Mouse (Mus musculus): ENCODE measurements around the gene Prkag2.

Prkag2 gene

GRCm38 (mm10) chr5:25100516-25101125 lies at the start of gene Prkag2:
TSS of gene Prkag2 (minus strand) at chr5:25100642.
- under 1% methylated on average over 48 of the region's 50 CpGs for WGBS

- 62% methylated on average over 2 of the region's 2 CpGs for WGBS
Measured at GRCm38 (mm10) chr5:25149331-25149965, 49.0 kb upstream of the Prkag2 start.

- whole genome bisulfite sequencing: 91% methylated on average over 7 of the region's 7 CpGs
Measured at GRCm38 (mm10) chr5:25146705-25147104, 46.3 kb upstream of the Prkag2 start.

GRCm38 (mm10) chr5:25127865-25128264 lies 27.4 kb upstream of the Prkag2 start:
- 93% methylated on average over 4 of the region's 4 CpGs for WGBS

- 86% methylated on average over 3 of the region's 3 CpGs for WGBS
Measured at GRCm38 (mm10) chr5:25125884-25126560, 25.6 kb upstream of the Prkag2 start.

- 97% methylated on average over 1 of the region's 1 CpGs for WGBS
Measured at GRCm38 (mm10) chr5:25122534-25122933, 22.1 kb upstream of the Prkag2 start.

GRCm38 (mm10) chr5:25119148-25119547 lies 18.7 kb upstream of the Prkag2 start:
- 56% methylated on average over 5 of the region's 5 CpGs for WGBS

- WGBS: 33% methylated on average over 5 of the region's 5 CpGs
Measured at GRCm38 (mm10) chr5:25115997-25116396, 15.6 kb upstream of the Prkag2 start.

GRCm38 (mm10) chr5:25115216-25115615 lies 14.8 kb upstream of the Prkag2 start:
- WGBS: 88% methylated on average over 5 of the region's 5 CpGs

GRCm38 (mm10) chr5:25110314-25110713 lies 9.9 kb upstream of the Prkag2 start:
- WGBS: 90% methylated on average over 3 of the region's 3 CpGs

- WGBS: 3% methylated on average over 25 of the region's 25 CpGs
Measured at GRCm38 (mm10) chr5:25101126-25101523, 683 bp upstream of the Prkag2 start.

GRCm38 (mm10) chr5:25100157-25100515 lies 306 bp downstream of the Prkag2 start:
- under 1% methylated on average over 26 of the region's 26 CpGs for WGBS

- under 1% methylated on average over 45 of the region's 45 CpGs for WGBS
Measured at GRCm38 (mm10) chr5:25099367-25100156, 880 bp downstream of the Prkag2 start.

- 75% methylated on average over 3 of the region's 3 CpGs for WGBS
Measured at GRCm38 (mm10) chr5:25097891-25098290, 2.6 kb downstream of the Prkag2 start.

GRCm38 (mm10) chr5:25096431-25096830 lies 4.0 kb downstream of the Prkag2 start:
- 70% methylated on average over 4 of the region's 4 CpGs for WGBS

GRCm38 (mm10) chr5:25092630-25093245 lies 7.7 kb downstream of the Prkag2 start:
- WGBS: 67% methylated on average over 8 of the region's 8 CpGs

- 69% methylated on average over 6 of the region's 6 CpGs for whole genome bisulfite sequencing
Measured at GRCm38 (mm10) chr5:25089258-25089972, 11.0 kb downstream of the Prkag2 start.

- WGBS: 62% methylated on average over 4 of the region's 4 CpGs
Measured at GRCm38 (mm10) chr5:25088633-25089032, 11.8 kb downstream of the Prkag2 start.

GRCm38 (mm10) chr5:25088111-25088510 lies 12.3 kb downstream of the Prkag2 start:
- 82% methylated on average over 13 of the region's 13 CpGs for WGBS

- WGBS: 40% methylated on average over 7 of the region's 7 CpGs
Measured at GRCm38 (mm10) chr5:25087064-25087463, 13.4 kb downstream of the Prkag2 start.

GRCm38 (mm10) chr5:25086234-25086633 lies 14.2 kb downstream of the Prkag2 start:
- WGBS: 22% methylated on average over 4 of the region's 4 CpGs

Data from cerebral cortex, adult 2 months (tissue).